Mouse (Mus musculus) megakaryocyte, adult 5-6 weeks (primary cell): ENCODE results near the gene Cyp4a12a. TPM values are rescaled to one million over a fixed set of nuclear protein-coding genes. Genes with fewer than 3 reads are reported as not detected.
"Not testable (repeated sequence)": the region's sequence is repeated elsewhere in the genome, so short reads cannot be mapped to it uniquely, and the experiment has no call there.

Source experiments
- ATAC-seq: 2 replicates; pipeline ENCODE4 v1.8.0; 2016; ENCODE audit warnings: mild to moderate bottlenecking, inconsistent platforms; ENCODE audit not compliant: poor library complexity, severe bottlenecking
- total RNA-seq, 2 experiments: library from RNA; stranded (forward) in 1 of 2; stranded (reverse) in 1 of 2; fragments of 153-499, 151-499 nt in 1 of 2; fragments of 221-1000, 200-1000 nt in 1 of 2; gene quantifications; 2 replicates each; pipeline versions ENCODE4 v1.2.3 to v1.2.4; 2015 to 2017

The Cyp4a12a gene
- total RNA-seq (2015) = not detected in 2 replicates
- not detected in 2 replicates for total RNA-seq (2017)

- ATAC-seq = not testable (repeated sequence)
Measured at GRCm38 (mm10) chr4:115298746-115299145, at the start of gene Cyp4a12a. TSS of gene Cyp4a12a (plus strand) at chr4:115299046.

- not testable (repeated sequence) for ATAC-seq
Measured at GRCm38 (mm10) chr4:115264687-115265569, 33.9 kb upstream of the Cyp4a12a start.

GRCm38 (mm10) chr4:115278215-115278982 is 20.4 kb upstream of the Cyp4a12a start:
- not testable (repeated sequence) for ATAC-seq

- ATAC-seq = peak; percentile 92
Measured at GRCm38 (mm10) chr4:115280342-115280741, 18.5 kb upstream of the Cyp4a12a start.

- peak; percentile 72 for ATAC-seq
Measured at GRCm38 (mm10) chr4:115280779-115281178, 18.1 kb upstream of the Cyp4a12a start.

GRCm38 (mm10) chr4:115281231-115281767 is 17.5 kb upstream of the Cyp4a12a start:
- peak; percentile 59 for ATAC-seq

GRCm38 (mm10) chr4:115325722-115326121 is 26.9 kb downstream of the Cyp4a12a start:
- ATAC-seq = peak; percentile 74

- peak; percentile 79 for ATAC-seq
Measured at GRCm38 (mm10) chr4:115365624-115366023, 66.8 kb downstream of the Cyp4a12a start.

GRCm38 (mm10) chr4:115368067-115368466 is 69.2 kb downstream of the Cyp4a12a start:
- ATAC-seq = peak; percentile 59

Other genes with a start within 250 kb of the Cyp4a12a start
- gene Tal1, start 242.6 kb upstream of the Cyp4a12a start, total RNA-seq (2015) = 2.2 and 3.8 TPM in 2 replicates
- 1.8 and 2.6 TPM in 2 replicates for gene Tal1, start 242.6 kb upstream of the Cyp4a12a start, total RNA-seq (2017)
- 1.5 and 2.8 TPM in 2 replicates for gene Pdzk1ip1, start 210.3 kb upstream of the Cyp4a12a start, total RNA-seq (2015)
- gene Pdzk1ip1, start 210.3 kb upstream of the Cyp4a12a start, total RNA-seq (2017) = 0.33 and 0.53 TPM in 2 replicates
- not detected in 2 replicates for gene Cyp4x1, start 164.8 kb upstream of the Cyp4a12a start, total RNA-seq (2015)
- gene Cyp4x1, start 164.8 kb upstream of the Cyp4a12a start, total RNA-seq (2017) = not detected in 2 replicates
- not detected in 2 replicates for gene Cyp4a29, start 57.0 kb upstream of the Cyp4a12a start, total RNA-seq (2015)
- not detected in 2 replicates for gene Cyp4a29, start 57.0 kb upstream of the Cyp4a12a start, total RNA-seq (2017)
- gene Cyp4a12b, start 112.6 kb downstream of the Cyp4a12a start, total RNA-seq (2015) = not detected in 2 replicates
- not detected in 2 replicates for gene Cyp4a12b, start 112.6 kb downstream of the Cyp4a12a start, total RNA-seq (2017)
- gene Cyp4a30b, start 153.6 kb downstream of the Cyp4a12a start, total RNA-seq (2015) = not detected in 2 replicates
- gene Cyp4a30b, start 153.6 kb downstream of the Cyp4a12a start, total RNA-seq (2017) = not detected in 2 replicates
- gene Cyp4a14, start 197.1 kb downstream of the Cyp4a12a start, total RNA-seq (2015) = not detected in 2 replicates
- gene Cyp4a14, start 197.1 kb downstream of the Cyp4a12a start, total RNA-seq (2017) = not detected in 2 replicates
- not detected in 2 replicates for gene Cyp4a10, start 219.2 kb downstream of the Cyp4a12a start, total RNA-seq (2015)
- gene Cyp4a10, start 219.2 kb downstream of the Cyp4a12a start, total RNA-seq (2017) = not detected in 2 replicates